In genomic region chr8:9233326-9233919, GRCm38 (mm10) we compare ENCODE assay signal across 7 mouse cellular contexts.
DNase-seq lines count a peak whose midpoint lies in the region; ATAC-seq lines count a peak whose summit lies in the region.

No protein-coding gene starts in this region.

- ATAC-seq in midbrain, embryonic 16.5 days = peak; percentile 86

- DNase-seq in adrenal gland, adult 18-20 months (ENCODE audit: low spot score in 2 of 2) = peak; percentile 84
- DNase-seq in cerebellum, postnatal 36 days = peak; percentile 94 to 95
- peak; percentile 32 to 44 for DNase-seq in gastrocnemius, adult 8-10 months (ENCODE audit: low spot score in 2 of 2)
- DNase-seq in kidney, adult 18-20 months = peak; percentile 87
- peak; percentile 95 for DNase-seq in left cerebral cortex, postnatal 4 days
- peak; percentile 64 to 88 for DNase-seq in spleen, postnatal 4 days (ENCODE audit: low spot score in 2 of 2)

- no peaks in the 10 kb centered on the region for H3K9me3 ChIP-seq in midbrain, embryonic 16.5 days (replicated peaks; ENCODE audit: control insufficient read depth, low read length, poor library complexity, severe bottlenecking)

- peaks cover 9% of the 10 kb centered on the region for H3K4me1 ChIP-seq in midbrain, embryonic 16.5 days (ENCODE audit: control insufficient read depth, insufficient read depth, low read length)

- no peak overlapping the region; the same call in 1 of the 2 replicates for H3K9ac ChIP-seq in midbrain, embryonic 16.5 days (ENCODE audit: low read depth, low read length)

- H3K36me3 ChIP-seq in midbrain, embryonic 16.5 days (ENCODE audit: control insufficient read depth, insufficient read depth, low read length) = no peaks in the 10 kb centered on the region

- H3K27ac ChIP-seq in midbrain, embryonic 16.5 days (ENCODE audit: low read length) = 0 out of 2 replicates have a peak overlapping the region, but pooled peaks have one; percentile 15

- intact Hi-C loops in left cerebral cortex, postnatal 4 days (cut with DNase I) = loop anchor here (5.0 to 10.0 kb wide), 2 partner anchors 111 to 699 kb away; no protein-coding TSS in a partner anchor

- no peaks in the 10 kb centered on the region for H3K27me3 ChIP-seq in midbrain, embryonic 16.5 days (ENCODE audit: control insufficient read depth, insufficient read depth, low read depth, low read length)

- H3K4me3 ChIP-seq in midbrain, embryonic 16.5 days (ENCODE audit: low read depth, low read length) = no peak overlapping the region

- H3K4me2 ChIP-seq in midbrain, embryonic 16.5 days (ENCODE audit: low read length) = peak overlapping the region; percentile 18; the same call in 1 of the 2 replicates

- 5% methylated on average over 12 of the region's 12 CpGs for WGBS in midbrain, embryonic 16.5 days

Comparison
In these comparisons a context has a peak if more than half of its experiments do, and no peak if none do; other contexts are left out.
1. DNase-seq: peak in every context shown above with its lines; median percentile 95 in left cerebral cortex, postnatal 4 days; 94 in cerebellum, postnatal 36 days; 87 in kidney, adult 18-20 months; 84 in adrenal gland, adult 18-20 months; 76 in spleen, postnatal 4 days; 38 in gastrocnemius, adult 8-10 months.